Mouse (Mus musculus) liver, embryonic 15.5 days (tissue): Measurements from ENCODE around the gene Mif4gd. TPM values are rescaled to one million over a fixed set of nuclear protein-coding genes. Genes with fewer than 3 reads are reported as not detected.

ENCODE experiments used
- polyA plus RNA-seq: library from polyadenylated mRNA; unstranded; fragments of >200 nt; fragmentation: Nextera tagmentation; extraction: Ambion mirVana; gene quantifications from 2 replicates; pipeline ENCODE4 v1.2.1, GENCODE M21; 2015

The Mif4gd gene
- polyA plus RNA-seq, 1 experiment from 2014 or later = 27.3 TPM

Other genes with a start within 250 kb of the Mif4gd start
- 1.1 and 1.5 TPM in 2 replicates for gene Hid1, start 245.2 kb downstream of the Mif4gd start, polyA plus RNA-seq
- 1.2 and 1.3 TPM in 2 replicates for gene Cdr2l, start 231.1 kb downstream of the Mif4gd start, polyA plus RNA-seq
- gene Mrpl58, start 209.2 kb downstream of the Mif4gd start, polyA plus RNA-seq = 78.1 and 78.7 TPM in 2 replicates
- gene Atp5h, start 193.0 kb downstream of the Mif4gd start, polyA plus RNA-seq = 453 and 509 TPM in 2 replicates
- gene Kctd2, start 192.8 kb downstream of the Mif4gd start, polyA plus RNA-seq = 4.4 and 5.6 TPM in 2 replicates
- 0.55 and 0.71 TPM in 2 replicates for gene Trim80, start 172.4 kb downstream of the Mif4gd start, polyA plus RNA-seq
- gene Slc16a5, start 150.5 kb downstream of the Mif4gd start, polyA plus RNA-seq = 0.08 and 0.15 TPM in 2 replicates
- gene Armc7, start 137.3 kb downstream of the Mif4gd start, polyA plus RNA-seq = 3.3 and 3.5 TPM in 2 replicates
- 38.1 and 41.9 TPM in 2 replicates for gene Nt5c, start 121.1 kb downstream of the Mif4gd start, polyA plus RNA-seq
- gene Jpt1, start 98.6 kb downstream of the Mif4gd start, polyA plus RNA-seq = 233 and 234 TPM in 2 replicates
- gene Sumo2, start 76.7 kb downstream of the Mif4gd start, polyA plus RNA-seq = 301 and 355 TPM in 2 replicates
- 111 and 114 TPM in 2 replicates for gene Nup85, start 48.5 kb downstream of the Mif4gd start, polyA plus RNA-seq
- gene Mrps7, start 9.0 kb downstream of the Mif4gd start, polyA plus RNA-seq = 49.5 and 51.3 TPM in 2 replicates
- 7.7 and 8.2 TPM in 2 replicates for gene Gga3, start 8.9 kb downstream of the Mif4gd start, polyA plus RNA-seq
- 10.4 and 10.9 TPM in 2 replicates for gene Slc25a19, start 15.3 kb upstream of the Mif4gd start, polyA plus RNA-seq
- gene Grb2, start 95.6 kb upstream of the Mif4gd start, polyA plus RNA-seq = 53.4 and 55.8 TPM in 2 replicates
- gene Tmem94, start 152.5 kb upstream of the Mif4gd start, polyA plus RNA-seq = 9.9 and 10.1 TPM in 2 replicates
- 5.7 and 6.7 TPM in 2 replicates for gene Caskin2, start 200.7 kb upstream of the Mif4gd start, polyA plus RNA-seq
- 13.7 and 18.7 TPM in 2 replicates for gene Tsen54, start 201.8 kb upstream of the Mif4gd start, polyA plus RNA-seq
- 11.9 and 16.2 TPM in 2 replicates for gene Llgl2, start 211.1 kb upstream of the Mif4gd start, polyA plus RNA-seq
- gene Myo15b, start 245.4 kb upstream of the Mif4gd start, polyA plus RNA-seq = 0.45 and 0.46 TPM in 2 replicates